Mouse (Mus musculus): ENCODE measurements around the gene Adam12. TPM values are rescaled to one million over a fixed set of nuclear protein-coding genes. Genes with fewer than 3 reads are reported as not detected.

Gene Adam12
- polyA plus RNA-seq, 1 experiment from 2014 or later, result 3.1 TPM

- Histone ChIP-seq H3K4me3 (ENCODE audit: low read length) (no peak overlapping the region), H3K27ac (ENCODE audit: low read length) (no peak overlapping the region), H3K4me2 (ENCODE audit: low read depth, low read length) (no peak overlapping the region), H3K27me3 (ENCODE audit: control insufficient read depth, insufficient read depth, low read length) (no peaks in the 10 kb centered on the region), H3K4me1 (ENCODE audit: control insufficient read depth, insufficient read depth, low read length) (no peaks in the 10 kb centered on the region), H3K9me3 (replicated peaks; ENCODE audit: control insufficient read depth, low read length) (no peaks in the 10 kb centered on the region), H3K9ac (ENCODE audit: low read length) (no peak overlapping the region), H3K36me3 (ENCODE audit: control insufficient read depth, insufficient read depth) (no peaks in the 10 kb centered on the region)
- no peak for ATAC-seq (replicated peaks; ENCODE audit: extremely low read depth, insufficient read depth, low FRiP score)
- 51% methylated on average over 5 of the region's 5 CpGs for WGBS
These were observed 14.7 kb upstream of the Adam12 start for GRCm38 (mm10) chr7:134246624-134247023.

DNA sequence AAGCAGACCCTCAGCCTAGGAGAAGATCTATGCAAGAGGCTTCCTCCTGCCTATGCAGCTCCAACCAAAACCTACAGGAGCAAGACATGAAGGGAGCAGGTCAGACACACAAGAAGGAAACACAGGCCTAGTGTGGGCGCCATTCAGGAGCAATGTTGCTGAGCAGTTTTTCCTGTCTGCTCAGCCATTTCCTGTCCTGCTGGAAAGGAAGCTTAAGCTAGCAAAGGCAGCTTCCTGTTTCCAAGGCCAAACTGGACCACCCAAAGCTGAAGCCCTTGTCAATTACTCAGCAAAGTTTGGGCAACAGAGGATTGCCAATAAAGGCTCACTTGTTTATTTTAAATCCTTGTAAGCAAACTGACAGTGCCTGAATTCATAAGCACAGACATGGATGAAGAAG is 10.8 kb upstream of the Adam12 start:
- H3K4me2 ChIP-seq (ENCODE audit: low read depth, low read length), result no peak overlapping the region
- H3K4me1 ChIP-seq (ENCODE audit: control insufficient read depth, insufficient read depth, low read length), result no peaks in the 10 kb centered on the region
- no peak overlapping the region for H3K27ac ChIP-seq (ENCODE audit: low read length)
- H3K9ac ChIP-seq (ENCODE audit: low read length), result no peak overlapping the region
- no peak overlapping the region for H3K4me3 ChIP-seq (ENCODE audit: low read length)
- H3K36me3 ChIP-seq (ENCODE audit: control insufficient read depth, insufficient read depth), result no peaks in the 10 kb centered on the region
- 71% methylated on average over 1 of the region's 1 CpGs for WGBS
- ATAC-seq (replicated peaks; ENCODE audit: extremely low read depth, insufficient read depth, low FRiP score), result no peak
- no peaks in the 10 kb centered on the region for H3K27me3 ChIP-seq (ENCODE audit: control insufficient read depth, insufficient read depth, low read length)
- no peaks in the 10 kb centered on the region; the same call in 1 of the 2 replicates for H3K9me3 ChIP-seq (replicated peaks; ENCODE audit: control insufficient read depth, low read length)

DNA sequence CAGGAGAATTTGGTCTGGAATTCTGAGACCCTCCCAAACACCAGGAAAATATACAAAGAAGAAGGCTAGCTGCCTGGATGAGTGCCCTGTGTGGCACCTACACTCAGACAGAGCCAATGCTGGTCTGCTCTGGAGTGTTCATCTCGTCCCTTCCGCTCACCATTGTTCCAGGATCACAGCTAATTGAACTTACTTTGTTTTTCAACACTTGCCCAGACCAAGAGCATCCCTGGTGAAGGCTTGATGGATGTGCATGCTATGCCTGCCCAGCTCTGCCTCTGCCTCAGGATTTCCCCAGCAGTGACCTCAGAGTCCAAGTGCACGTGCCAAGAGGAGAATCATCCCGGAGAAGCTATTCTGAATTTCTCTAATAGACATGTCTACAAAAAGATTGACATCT is 9.3 kb upstream of the Adam12 start:
- H3K36me3 ChIP-seq (ENCODE audit: control insufficient read depth, insufficient read depth), result no peaks in the 10 kb centered on the region
- no peak for ATAC-seq (replicated peaks; ENCODE audit: extremely low read depth, insufficient read depth, low FRiP score)
- no peaks in the 10 kb centered on the region; the same call in 1 of the 2 replicates for H3K9me3 ChIP-seq (replicated peaks; ENCODE audit: control insufficient read depth, low read length)
- H3K4me2 ChIP-seq (ENCODE audit: low read depth, low read length), result no peak overlapping the region
- no peak overlapping the region for H3K27ac ChIP-seq (ENCODE audit: low read length)
- H3K4me1 ChIP-seq (ENCODE audit: control insufficient read depth, insufficient read depth, low read length), result no peaks in the 10 kb centered on the region
- no peaks in the 10 kb centered on the region for H3K27me3 ChIP-seq (ENCODE audit: control insufficient read depth, insufficient read depth, low read length)
- H3K9ac ChIP-seq (ENCODE audit: low read length), result no peak overlapping the region
- no peak overlapping the region for H3K4me3 ChIP-seq (ENCODE audit: low read length)
- 67% methylated on average over 4 of the region's 4 CpGs for WGBS

GRCm38 (mm10) chr7:134240579-134240978 is 8.6 kb upstream of the Adam12 start:
- H3K36me3 ChIP-seq (ENCODE audit: control insufficient read depth, insufficient read depth), result no peaks in the 10 kb centered on the region
- no peaks in the 10 kb centered on the region; the same call in 1 of the 2 replicates for H3K9me3 ChIP-seq (replicated peaks; ENCODE audit: control insufficient read depth, low read length)
- no peak overlapping the region for H3K27ac ChIP-seq (ENCODE audit: low read length)
- 82% methylated on average over 1 of the region's 1 CpGs for WGBS
- no peak for ATAC-seq (replicated peaks; ENCODE audit: extremely low read depth, insufficient read depth, low FRiP score)
- no peak overlapping the region for H3K9ac ChIP-seq (ENCODE audit: low read length)
- no peak overlapping the region for H3K4me2 ChIP-seq (ENCODE audit: low read depth, low read length)
- H3K4me1 ChIP-seq (ENCODE audit: control insufficient read depth, insufficient read depth, low read length), result no peaks in the 10 kb centered on the region
- H3K4me3 ChIP-seq (ENCODE audit: low read length), result no peak overlapping the region
- H3K27me3 ChIP-seq (ENCODE audit: control insufficient read depth, insufficient read depth, low read length), result no peaks in the 10 kb centered on the region

GRCm38 (mm10) chr7:134238863-134239262 is 6.9 kb upstream of the Adam12 start:
- no peak overlapping the region for H3K9ac ChIP-seq (ENCODE audit: low read length)
- no peaks in the 10 kb centered on the region for H3K27me3 ChIP-seq (ENCODE audit: control insufficient read depth, insufficient read depth, low read length)
- H3K4me3 ChIP-seq (ENCODE audit: low read length), result no peak overlapping the region
- no peaks in the 10 kb centered on the region for H3K36me3 ChIP-seq (ENCODE audit: control insufficient read depth, insufficient read depth)
- H3K4me1 ChIP-seq (ENCODE audit: control insufficient read depth, insufficient read depth, low read length), result no peaks in the 10 kb centered on the region
- H3K9me3 ChIP-seq (replicated peaks; ENCODE audit: control insufficient read depth, low read length), result no peaks in the 10 kb centered on the region; the same call in 1 of the 2 replicates
- WGBS, result 92% methylated on average over 3 of the region's 3 CpGs
- H3K4me2 ChIP-seq (ENCODE audit: low read depth, low read length), result no peak overlapping the region
- ATAC-seq (replicated peaks; ENCODE audit: extremely low read depth, insufficient read depth, low FRiP score), result no peak
- H3K27ac ChIP-seq (ENCODE audit: low read length), result no peak overlapping the region

GRCm38 (mm10) chr7:134237356-134237755 is 5.4 kb upstream of the Adam12 start:
- no peak overlapping the region for H3K9ac ChIP-seq (ENCODE audit: low read length)
- no peak overlapping the region for H3K4me2 ChIP-seq (ENCODE audit: low read depth, low read length)
- ATAC-seq (replicated peaks; ENCODE audit: extremely low read depth, insufficient read depth, low FRiP score), result no peak
- no peak overlapping the region for H3K4me3 ChIP-seq (ENCODE audit: low read length)
- no peak overlapping the region for H3K27ac ChIP-seq (ENCODE audit: low read length)
- H3K9me3 ChIP-seq (replicated peaks; ENCODE audit: control insufficient read depth, low read length), result no peaks in the 10 kb centered on the region; the same call in 1 of the 2 replicates
- WGBS, result 56% methylated on average over 2 of the region's 2 CpGs
- H3K36me3 ChIP-seq (ENCODE audit: control insufficient read depth, insufficient read depth), result no peaks in the 10 kb centered on the region
- H3K4me1 ChIP-seq (ENCODE audit: control insufficient read depth, insufficient read depth, low read length), result no peaks in the 10 kb centered on the region
- no peaks in the 10 kb centered on the region for H3K27me3 ChIP-seq (ENCODE audit: control insufficient read depth, insufficient read depth, low read length)

DNA sequence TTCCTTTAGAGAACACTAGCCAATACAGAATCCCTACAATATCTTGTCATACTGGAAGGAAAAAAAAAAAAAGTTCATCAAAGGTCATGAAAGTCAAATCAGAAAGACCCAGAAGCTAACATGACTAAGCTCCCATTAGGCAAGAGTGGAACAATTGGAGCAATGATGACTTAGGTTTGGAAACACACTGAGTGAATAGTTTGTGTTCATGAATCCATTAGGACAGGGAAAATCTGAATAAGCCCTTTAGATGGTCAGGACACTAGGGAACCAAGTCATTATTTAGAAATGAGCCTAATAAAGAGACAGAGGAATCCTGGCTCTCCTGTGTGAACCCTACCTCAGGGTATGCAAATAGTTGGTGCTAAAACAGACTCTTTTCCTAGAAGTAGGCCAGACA is 4.8 kb upstream of the Adam12 start:
- no peak for ATAC-seq (replicated peaks; ENCODE audit: extremely low read depth, insufficient read depth, low FRiP score)
- Histone ChIP-seq H3K4me1 (ENCODE audit: control insufficient read depth, insufficient read depth, low read length) (no peaks in the 10 kb centered on the region), H3K9ac (ENCODE audit: low read length) (no peak overlapping the region), H3K36me3 (ENCODE audit: control insufficient read depth, insufficient read depth) (no peaks in the 10 kb centered on the region), H3K4me3 (ENCODE audit: low read length) (no peak overlapping the region), H3K27ac (ENCODE audit: low read length) (no peak overlapping the region), H3K4me2 (ENCODE audit: low read depth, low read length) (no peak overlapping the region), H3K27me3 (ENCODE audit: control insufficient read depth, insufficient read depth, low read length) (no peaks in the 10 kb centered on the region), H3K9me3 (replicated peaks; ENCODE audit: control insufficient read depth, low read length) (no peaks in the 10 kb centered on the region; the same call in 1 of the 2 replicates)

GRCm38 (mm10) chr7:134235552-134235951 is 3.6 kb upstream of the Adam12 start:
- no peak overlapping the region for H3K4me3 ChIP-seq (ENCODE audit: low read length)
- 73% methylated on average over 2 of the region's 2 CpGs for WGBS
- no peak for ATAC-seq (replicated peaks; ENCODE audit: extremely low read depth, insufficient read depth, low FRiP score)

DNA sequence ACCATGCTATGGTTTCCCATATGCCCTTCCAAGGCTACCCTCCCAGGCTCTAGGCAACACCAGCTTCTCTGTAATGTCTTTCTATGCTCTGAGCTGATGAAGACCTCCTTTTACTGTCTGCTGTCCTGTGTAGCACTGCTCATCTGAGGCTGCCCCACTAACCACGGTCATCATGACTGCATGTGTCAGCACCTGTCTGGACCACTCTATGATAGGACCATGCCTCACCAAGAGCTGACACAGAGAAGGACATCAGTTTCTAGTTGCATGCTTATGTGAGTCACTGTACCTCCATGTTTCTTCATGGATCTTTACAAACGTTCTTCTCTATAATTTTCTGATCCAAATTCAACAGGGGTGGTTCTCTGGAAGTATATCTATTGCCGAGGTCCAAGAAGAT is 1.2 kb downstream of the Adam12 start:
- H3K27me3 ChIP-seq (ENCODE audit: control insufficient read depth, insufficient read depth, low read length), result peaks cover 6% of the 10 kb centered on the region
- H3K4me3 ChIP-seq (ENCODE audit: low read length), result no peak overlapping the region
- no peak for ATAC-seq (replicated peaks; ENCODE audit: extremely low read depth, insufficient read depth, low FRiP score)
- H3K36me3 ChIP-seq (ENCODE audit: control insufficient read depth, insufficient read depth), result no peaks in the 10 kb centered on the region
- H3K4me1 ChIP-seq (ENCODE audit: control insufficient read depth, insufficient read depth, low read length), result 0 out of 2 replicates have a peak, but pooled peaks cover 4% of the 10 kb centered on the region
- WGBS, result 67% methylated on average over 3 of the region's 3 CpGs
- H3K9me3 ChIP-seq (replicated peaks; ENCODE audit: control insufficient read depth, low read length), result no peaks in the 10 kb centered on the region
- no peak overlapping the region for H3K9ac ChIP-seq (ENCODE audit: low read length)
- no peak overlapping the region for H3K27ac ChIP-seq (ENCODE audit: low read length)
- H3K4me2 ChIP-seq (ENCODE audit: low read depth, low read length), result no peak overlapping the region

More at GRCm38 (mm10) chr7:134235552-134235951, 3.6 kb upstream of the Adam12 start:
- no peaks in the 10 kb centered on the region; the same call in 1 of the 2 replicates for H3K9me3 ChIP-seq (replicated peaks; ENCODE audit: control insufficient read depth, low read length)
- H3K9ac ChIP-seq (ENCODE audit: low read length), result no peak overlapping the region
- no peak overlapping the region for H3K27ac ChIP-seq (ENCODE audit: low read length)
- no peak overlapping the region for H3K4me2 ChIP-seq (ENCODE audit: low read depth, low read length)
- H3K27me3 ChIP-seq (ENCODE audit: control insufficient read depth, insufficient read depth, low read length), result no peaks in the 10 kb centered on the region
- H3K4me1 ChIP-seq (ENCODE audit: control insufficient read depth, insufficient read depth, low read length), result no peaks in the 10 kb centered on the region
- no peaks in the 10 kb centered on the region for H3K36me3 ChIP-seq (ENCODE audit: control insufficient read depth, insufficient read depth)
